Mouse (Mus musculus): ENCODE measurements at regions not wholly inside any gene's neighbourhood (a gene's known extent, or its start where the extent isn't known, plus 50 kb on each side); places are given as distances from the start of the nearest gene placed in this dataset.

GRCm38 (mm10) chr10:111636283-111636682 is 130.2 kb downstream of the Phlda1 start:
- no peak for TF ChIP-seq GATA1 (IDR thresholded peaks at IDR 0.05; ENCODE audit: low read length)
- TF ChIP-seq TAL1 (IDR thresholded peaks at IDR 0.05; ENCODE audit: low read length), result no peak
